Mouse (Mus musculus) induced T-regulatory cell, adult 2 months (primary cell): ENCODE data around the gene Cyp1a1.

Source experiments
- DNase-seq: peaks from one replicate; pipeline ENCODE4 v3.0.0-alpha.2; 2012; ENCODE audit warnings: low read depth

Cyp1a1 gene

GRCm38 (mm10) chr9:57687751-57688150, at the start of gene Cyp1a1:
Gene Cyp1a1 (plus strand): TSS chr9:57687928.
- DNase-seq, result no peak

DNA sequence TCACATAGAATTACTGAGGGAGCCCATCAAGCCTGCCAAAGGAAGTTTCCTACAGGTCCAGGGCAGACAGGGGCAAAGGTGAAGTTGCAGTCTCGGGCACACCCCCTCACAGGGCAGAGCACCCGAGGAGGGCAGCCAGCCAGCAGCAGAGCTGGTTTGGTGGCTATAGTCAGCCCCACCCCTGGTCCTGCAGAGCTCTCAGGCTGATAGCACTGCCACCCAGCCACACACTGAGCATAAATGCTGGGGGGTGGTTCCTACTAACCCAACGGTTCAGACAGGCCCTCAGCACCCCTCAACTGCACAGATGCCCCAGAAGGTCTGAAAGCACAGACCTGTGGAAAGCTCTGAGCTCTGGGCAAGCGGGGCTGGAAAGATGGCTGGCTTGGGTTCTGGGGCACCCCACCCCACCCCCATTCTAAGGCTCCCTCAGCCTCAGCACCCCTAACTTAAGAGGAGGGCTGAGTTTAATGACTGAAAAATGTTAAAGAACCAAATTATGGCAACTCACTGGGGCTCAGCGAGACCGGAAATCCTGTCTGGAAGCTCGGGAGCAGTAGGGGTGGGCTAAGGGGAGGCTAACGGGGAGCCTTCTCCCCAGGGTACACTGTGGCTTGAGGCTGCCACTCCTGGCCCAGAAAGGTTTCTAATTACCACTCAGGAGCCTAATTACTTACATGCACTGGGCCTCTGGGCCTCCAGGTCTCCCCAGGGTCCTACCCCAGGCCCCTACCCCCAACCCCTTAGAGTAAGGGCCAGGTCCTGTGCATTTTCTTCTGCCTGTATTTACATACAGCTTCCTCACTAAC, 48.9 kb upstream of the Cyp1a1 start:
- peak; percentile 57 for DNase-seq

- no peak for DNase-seq
These were observed 47.9 kb upstream of the Cyp1a1 start for GRCm38 (mm10) chr9:57639661-57640328.

DNA sequence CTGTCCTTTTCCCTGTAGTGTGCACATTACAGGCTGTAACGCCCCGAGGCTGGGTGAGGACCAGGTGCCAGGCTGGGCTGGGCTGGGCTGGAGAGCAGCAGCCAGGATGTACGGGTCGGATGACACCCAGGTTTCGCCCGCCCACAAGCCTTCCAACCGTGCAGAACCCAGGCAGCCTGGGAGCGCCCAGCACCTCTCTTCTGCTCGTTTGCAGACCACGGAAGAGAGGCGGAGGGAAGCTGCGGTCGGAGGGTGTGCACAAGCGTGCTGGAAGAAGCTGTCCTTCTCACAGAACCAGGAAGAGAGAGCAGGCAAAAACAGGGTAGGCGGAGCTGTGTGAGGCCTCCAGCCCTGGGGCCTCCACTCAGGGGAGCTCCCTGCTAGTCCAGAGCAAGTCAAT, 47.3 kb upstream of the Cyp1a1 start:
- peak; percentile 94 for DNase-seq

DNA sequence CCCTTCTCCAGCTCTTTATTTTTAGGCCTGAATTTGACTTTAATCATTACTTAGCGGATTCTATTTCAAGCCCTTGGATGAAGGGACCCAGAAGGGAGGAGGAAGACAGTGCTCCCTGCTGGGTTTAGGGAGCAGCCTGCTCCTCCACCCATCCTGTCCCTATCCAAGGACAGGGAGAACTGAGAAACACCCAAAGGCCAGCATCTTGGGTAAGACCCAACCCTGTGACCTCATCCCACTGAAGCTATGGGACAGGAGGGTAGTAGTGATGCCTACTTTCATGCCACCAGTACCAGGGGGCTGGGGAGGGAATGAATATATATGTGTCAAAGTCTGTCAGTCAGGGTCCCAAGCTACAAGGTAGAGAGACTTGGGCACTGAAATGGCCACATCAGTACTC, 46.7 kb upstream of the Cyp1a1 start:
- no peak for DNase-seq

- peak; percentile 82 for DNase-seq
These were observed 45.8 kb upstream of the Cyp1a1 start for GRCm38 (mm10) chr9:57641775-57642550.

GRCm38 (mm10) chr9:57643169-57643855, 44.4 kb upstream of the Cyp1a1 start:
- DNase-seq, result peak; percentile 43

DNA sequence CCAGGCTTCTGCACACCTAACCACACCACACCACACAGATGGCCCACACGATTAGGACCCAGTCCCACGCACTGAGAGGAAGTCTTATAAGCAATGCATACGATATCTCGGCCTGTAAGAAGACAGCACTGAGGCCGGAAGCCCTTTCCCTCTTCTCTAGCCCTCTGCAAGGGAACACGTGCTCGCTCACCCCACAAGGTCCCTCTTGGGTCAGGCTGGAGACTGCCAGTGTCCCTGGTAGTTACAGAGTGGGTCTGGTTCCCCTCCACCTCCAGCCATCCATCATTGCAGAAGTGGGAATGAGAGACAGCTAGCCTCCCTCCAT, 43.9 kb upstream of the Cyp1a1 start:
- peak; percentile 80 for DNase-seq

- DNase-seq, result peak; percentile 52
These were observed 43.2 kb upstream of the Cyp1a1 start for GRCm38 (mm10) chr9:57644442-57644943.

- peak; percentile 94 for DNase-seq
These were observed 42.5 kb upstream of the Cyp1a1 start for GRCm38 (mm10) chr9:57644944-57645893.

DNA sequence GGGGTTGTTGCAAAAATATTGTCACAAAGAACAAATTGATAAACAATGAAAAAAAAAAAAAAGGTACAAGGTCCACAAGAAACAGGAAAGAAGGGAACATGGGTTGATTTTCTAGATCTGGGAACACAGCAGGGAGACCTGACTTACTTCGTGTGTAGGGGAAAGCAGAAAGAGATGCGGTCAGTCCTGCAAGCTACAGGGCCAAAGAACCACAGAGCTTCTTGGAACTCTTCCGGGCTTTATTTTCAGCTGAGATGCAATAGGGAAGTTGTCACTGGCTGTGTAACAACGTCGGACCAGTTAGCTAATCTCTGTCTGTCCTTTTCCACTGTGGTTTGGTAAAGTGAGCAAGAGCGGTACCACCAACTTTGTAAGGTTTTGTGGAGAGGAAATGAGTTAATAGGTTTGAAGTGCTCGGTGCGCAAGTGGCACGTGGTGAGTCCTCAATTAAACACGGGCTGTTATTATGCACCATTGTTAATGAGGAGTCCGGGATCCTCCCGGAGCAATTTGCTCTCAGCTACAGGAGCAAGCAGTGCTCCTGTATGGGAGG, 41.1 kb upstream of the Cyp1a1 start:
- DNase-seq, result peak; percentile 89

GRCm38 (mm10) chr9:57647286-57648108, 40.2 kb upstream of the Cyp1a1 start:
- peak; percentile 88 for DNase-seq

DNA sequence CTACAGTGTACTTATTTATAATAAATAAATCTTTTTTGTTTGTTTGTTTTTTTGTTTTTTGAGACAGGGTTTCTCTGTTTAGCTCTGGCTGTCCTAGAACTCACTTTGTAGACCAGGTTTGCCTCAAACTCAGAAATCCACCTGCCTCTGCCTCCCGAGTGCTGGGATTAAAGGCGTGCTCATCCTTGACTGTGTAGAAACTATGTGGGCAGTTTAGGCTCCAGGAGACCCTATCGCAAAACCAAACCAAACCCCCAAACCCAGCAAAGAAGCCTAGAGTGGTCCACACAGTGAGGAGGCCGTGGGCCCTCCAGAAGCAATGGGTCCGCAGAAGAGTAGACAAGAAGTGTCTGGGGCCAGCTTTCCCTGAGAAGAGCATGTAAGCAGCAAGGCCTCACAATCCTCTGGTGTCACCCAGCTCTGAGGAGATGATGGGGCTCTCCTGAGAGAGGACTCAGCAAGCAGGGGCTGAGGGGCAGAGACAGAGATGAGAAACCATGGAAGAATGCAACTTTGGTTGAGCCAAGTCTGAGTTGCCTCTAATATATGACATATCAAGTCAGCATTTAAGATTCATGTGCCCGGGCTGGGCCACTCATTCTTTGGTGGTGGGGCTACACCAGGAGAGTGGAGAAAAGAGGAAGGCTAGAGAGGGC, 37.5 kb upstream of the Cyp1a1 start:
- DNase-seq, result no peak

DNA sequence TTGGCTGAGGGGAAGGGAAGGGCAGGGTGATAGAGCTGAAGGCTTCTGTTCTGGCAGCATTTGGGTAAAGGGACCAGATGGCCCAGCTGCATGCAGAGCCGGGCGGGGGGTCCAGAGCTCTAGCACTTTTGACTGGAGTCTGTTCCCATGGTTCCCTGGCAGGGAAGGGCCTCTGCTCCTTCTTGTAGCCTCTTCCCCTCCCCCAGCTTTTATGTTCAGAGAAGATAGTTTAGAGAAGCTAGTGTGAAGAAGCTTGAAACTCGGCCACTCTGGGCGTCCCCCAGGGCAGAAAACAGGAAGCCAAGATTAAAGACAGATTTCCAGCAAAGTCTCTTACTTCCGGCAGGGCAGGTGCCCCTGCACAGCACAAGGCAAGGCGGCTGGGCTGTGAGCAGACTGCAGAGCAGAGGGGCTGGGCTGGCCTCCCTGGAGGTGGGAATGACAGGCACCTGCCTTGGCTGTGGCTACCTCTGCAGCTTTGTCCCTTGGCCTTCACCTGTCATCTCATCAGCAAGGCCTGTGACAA, 36.9 kb upstream of the Cyp1a1 start:
- DNase-seq, result peak; percentile 81

DNA sequence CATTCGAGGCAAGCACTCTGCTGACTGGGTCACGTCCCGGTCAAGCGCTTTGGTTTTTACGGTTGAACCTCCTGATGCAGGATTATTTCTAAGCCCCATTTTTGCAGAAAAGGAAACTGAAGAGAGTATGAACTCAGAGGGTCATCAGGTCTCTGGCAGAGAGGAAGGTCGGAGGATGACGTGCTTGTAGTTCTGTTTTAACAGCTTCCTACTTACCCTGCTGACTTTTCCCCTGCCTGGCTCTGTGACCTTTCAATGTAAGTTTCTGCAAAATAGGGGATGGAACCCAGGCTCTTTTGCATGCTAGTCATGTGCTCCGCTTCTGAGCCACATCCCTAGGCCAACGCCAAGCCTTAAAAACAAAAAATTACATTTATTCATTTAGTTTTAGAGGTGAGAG, 35.4 kb upstream of the Cyp1a1 start:
- DNase-seq, result peak; percentile 56

DNA sequence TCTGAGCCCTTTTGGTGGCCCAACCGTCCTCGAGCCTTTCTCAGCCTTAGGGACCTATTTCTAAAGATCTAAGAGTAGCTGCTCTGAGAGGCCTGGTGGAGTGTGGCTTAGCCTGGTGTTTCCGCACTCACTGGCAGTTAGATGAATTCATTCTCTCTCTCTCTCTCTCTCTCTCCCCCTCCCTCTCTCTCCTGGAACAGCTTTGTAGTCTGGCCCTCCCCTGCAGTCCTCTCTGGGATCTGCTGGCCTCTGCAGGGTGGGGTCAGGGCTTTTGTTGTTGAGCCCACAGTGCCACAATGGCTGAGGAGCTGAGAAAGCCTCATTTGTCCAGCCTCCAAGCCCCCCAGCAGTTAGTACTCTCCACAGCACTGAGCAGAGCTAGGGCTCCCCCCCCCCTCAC, 34.9 kb upstream of the Cyp1a1 start:
- DNase-seq, result peak; percentile 45

- DNase-seq, result peak; percentile 31
These were observed 34.4 kb upstream of the Cyp1a1 start, which contains the start of gene Csk for GRCm38 (mm10) chr9:57653283-57653682. Gene Csk (minus strand): TSS chr9:57653631.

- DNase-seq, result no peak
These were observed 32.8 kb upstream of the Cyp1a1 start for GRCm38 (mm10) chr9:57654966-57655365.

DNA sequence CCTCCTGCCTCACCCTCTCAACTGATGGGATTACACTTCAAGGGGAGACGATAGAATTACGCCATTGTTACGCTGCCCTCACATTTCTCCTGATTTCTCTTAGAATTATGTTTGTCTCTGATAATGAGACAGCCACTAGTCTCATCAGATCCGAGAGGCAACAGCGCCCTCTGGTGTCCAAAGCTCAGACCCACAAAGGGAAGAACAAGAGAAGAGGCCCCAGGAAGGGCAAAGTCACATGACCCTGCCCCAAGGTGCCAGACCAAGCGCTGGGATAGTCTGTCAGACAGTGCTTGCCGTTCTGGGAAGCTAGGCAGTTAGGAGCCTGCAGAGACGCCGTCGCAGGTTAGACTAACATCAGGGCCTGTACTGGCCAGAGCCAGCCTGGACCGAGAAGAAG, 32.0 kb upstream of the Cyp1a1 start:
- peak; percentile 98 for DNase-seq
